Mouse (Mus musculus) stomach, postnatal 0 days (tissue): ENCODE data around the gene Lrpprc. TPM values are rescaled to one million over a fixed set of nuclear protein-coding genes. Genes with fewer than 3 reads are reported as not detected.

ENCODE experiments used
- ATAC-seq: fragments of 200-750 bp; cut with Nextera tagmentation; 2 replicates; pipeline ENCODE4 v1.8.0; 2017; ENCODE audit not compliant: low FRiP score, low TSS enrichment
- DNase-seq: peaks from one replicate; pipeline ENCODE4 v3.0.0-alpha.2; 2016; ENCODE audit warnings: low spot score
- H3K27ac ChIP-seq: fragments of 300-500 bp; sonication (generic); replicated peaks from 2 replicates; pipeline ENCODE4 v1.5.1; 2014; ENCODE audit warnings: mild to moderate bottlenecking, control low read depth
- H3K27me3 ChIP-seq: fragments of 300-500 bp; sonication (generic); 2 replicates; pipeline ENCODE4 v1.6.1; 2014; ENCODE audit warnings: low read length; ENCODE audit not compliant: control insufficient read depth, insufficient read depth
- H3K36me3 ChIP-seq: fragments of 300-500 bp; sonication (generic); 2 replicates; pipeline ENCODE4 v1.6.1; 2014; ENCODE audit warnings: low read length, mixed read lengths; ENCODE audit not compliant: control insufficient read depth, insufficient read depth
- H3K4me1 ChIP-seq: fragments of 300-500 bp; sonication (generic); replicated peaks from 2 replicates; pipeline ENCODE4 v1.6.1; 2014; ENCODE audit warnings: antibody characterized with exemption; ENCODE audit not compliant: control insufficient read depth, insufficient read depth
- H3K4me2 ChIP-seq: fragments of 300-500 bp; sonication (generic); replicated peaks from 2 replicates; pipeline ENCODE4 v1.6.1; 2014; ENCODE audit warnings: low read depth, mild to moderate bottlenecking, control low read depth, moderate library complexity
- H3K4me3 ChIP-seq: fragments of 300-500 bp; sonication (generic); 2 replicates; pipeline ENCODE4 v1.5.1; 2014; ENCODE audit warnings: low read depth, low read length, control low read depth
- H3K9ac ChIP-seq: fragments of 300-500 bp; sonication (generic); 2 replicates; pipeline ENCODE4 v1.6.1; 2014; ENCODE audit warnings: mild to moderate bottlenecking, low read length, control low read depth, mixed read lengths
- H3K9me3 ChIP-seq: fragments of 300-500 bp; sonication (generic); 2 replicates; pipeline ENCODE4 v1.6.1; 2016; ENCODE audit warnings: low read length; ENCODE audit not compliant: control insufficient read depth
- CTCF ChIP-seq: IDR thresholded peaks from 2 replicates; pipeline ENCODE4 v1.5.1; 2016; ENCODE audit warnings: antibody characterized with exemption, low read depth, mild to moderate bottlenecking, moderate library complexity
- EP300 ChIP-seq: optimal IDR thresholded peaks from 2 replicates; pipeline ENCODE3; 2016; ENCODE audit warnings: antibody characterized with exemption
- WGBS: fragments of 180-500 bp; shearing (Covaris S2); extraction: QIAGEN DNeasy Blood & Tissue Kit; methylation state at CpG from one replicate; pipeline ENCODE4 v1.1.7; 2014; 5-methylcytosine and 5-hydroxymethylcytosine counted together
- polyA plus RNA-seq: library from polyadenylated mRNA; unstranded; fragments of >200 nt; fragmentation: Nextera tagmentation; extraction: Ambion mirVana; gene quantifications from 2 replicates; pipeline ENCODE4 v1.2.1, GENCODE M21; 2015

Gene Lrpprc
- polyA plus RNA-seq, result 14.6 and 15.9 TPM in 2 replicates

GRCm38 (mm10) chr17:84790447-84791098 is at the start of gene Lrpprc:
Gene Lrpprc, minus strand, starts transcription at chr17:84790789.
- ATAC-seq (peak; percentile 99), DNase-seq (peak; percentile 97)
- peak within 1 kb of the TSS; percentile 83 for H3K27ac ChIP-seq
- WGBS, result under 1% methylated on average over 51 of the region's 51 CpGs
- H3K4me1 ChIP-seq, result no peaks in the 10 kb centered on the region
- H3K9me3 ChIP-seq, result no peaks in the 10 kb centered on the region
- no peaks in the 10 kb centered on the region for H3K27me3 ChIP-seq
- no peaks in the 10 kb centered on the region for H3K36me3 ChIP-seq
- peak within 1 kb of the TSS; percentile 93 for H3K4me2 ChIP-seq
- H3K4me3 ChIP-seq, result peak within 1 kb of the TSS; percentile 97
- H3K9ac ChIP-seq, result peak within 1 kb of the TSS; percentile 90
- TF ChIP-seq EP300 (peak; percentile 83), CTCF (no peak)

- Histone ChIP-seq H3K36me3 (no peaks in the 10 kb centered on the region), H3K4me2 (no peak overlapping the region), H3K27me3 (no peaks in the 10 kb centered on the region), H3K4me3 (no peak overlapping the region), H3K9me3 (no peaks in the 10 kb centered on the region), H3K9ac (no peak overlapping the region), H3K27ac (no peak overlapping the region), H3K4me1 (no peaks in the 10 kb centered on the region)
- WGBS, result 0% methylated on average over 3 of the region's 3 CpGs
- TF ChIP-seq CTCF (peak; percentile 93), EP300 (no peak)
- ATAC-seq (no peak; the same call in 1 of the 2 replicates), DNase-seq (peak; percentile 70)
Measured at GRCm38 (mm10) chr17:84837780-84838179, 47.2 kb upstream of the Lrpprc start.

- no peaks in the 10 kb centered on the region for H3K9me3 ChIP-seq
- H3K27me3 ChIP-seq, result no peaks in the 10 kb centered on the region
- 67% methylated on average over 9 of the region's 9 CpGs for WGBS
- H3K4me3 ChIP-seq, result no peak overlapping the region
- no peaks in the 10 kb centered on the region for H3K36me3 ChIP-seq
- TF ChIP-seq CTCF (no peak), EP300 (no peak)
- no peak overlapping the region for H3K9ac ChIP-seq
- no peaks in the 10 kb centered on the region for H3K4me1 ChIP-seq
- no peak overlapping the region for H3K27ac ChIP-seq
- ATAC-seq, result no peak
- no peak for DNase-seq
- H3K4me2 ChIP-seq, result no peak overlapping the region
Measured at GRCm38 (mm10) chr17:84835249-84835648, 44.7 kb upstream of the Lrpprc start.

- Histone ChIP-seq H3K4me1 (no peaks in the 10 kb centered on the region), H3K4me3 (no peak overlapping the region), H3K4me2 (no peak overlapping the region), H3K27ac (no peak overlapping the region), H3K9me3 (no peaks in the 10 kb centered on the region), H3K36me3 (no peaks in the 10 kb centered on the region), H3K27me3 (no peaks in the 10 kb centered on the region), H3K9ac (no peak overlapping the region)
- ATAC-seq (no peak), DNase-seq (no peak)
- WGBS, result 70% methylated on average over 8 of the region's 8 CpGs
- TF ChIP-seq CTCF (no peak), EP300 (no peak)
Measured at GRCm38 (mm10) chr17:84832346-84832745, 41.8 kb upstream of the Lrpprc start.

GRCm38 (mm10) chr17:84828301-84828700 is 37.7 kb upstream of the Lrpprc start:
- Histone ChIP-seq H3K27ac (no peak overlapping the region), H3K9ac (no peak overlapping the region), H3K4me3 (no peak overlapping the region), H3K4me2 (no peak overlapping the region), H3K36me3 (no peaks in the 10 kb centered on the region), H3K27me3 (no peaks in the 10 kb centered on the region), H3K4me1 (no peaks in the 10 kb centered on the region), H3K9me3 (no peaks in the 10 kb centered on the region)
- ATAC-seq, result no peak
- DNase-seq, result no peak
- no peak for TF ChIP-seq CTCF
- WGBS, result 88% methylated on average over 6 of the region's 6 CpGs

- Histone ChIP-seq H3K36me3 (no peaks in the 10 kb centered on the region), H3K9me3 (no peaks in the 10 kb centered on the region), H3K27me3 (no peaks in the 10 kb centered on the region), H3K9ac (no peak overlapping the region), H3K4me2 (no peak overlapping the region), H3K4me1 (no peaks in the 10 kb centered on the region), H3K4me3 (no peak overlapping the region), H3K27ac (no peak overlapping the region)
- TF ChIP-seq CTCF, result no peak
- DNase-seq (peak; percentile 58), ATAC-seq (no peak)
- WGBS, result 5% methylated on average over 4 of the region's 4 CpGs
Measured at GRCm38 (mm10) chr17:84820603-84821002, 30.0 kb upstream of the Lrpprc start.
